Mouse (Mus musculus) megakaryocyte-erythroid progenitor cell, adult 5 weeks (primary cell): ENCODE measurements around the gene Olfr531. TPM values are rescaled to one million over a fixed set of nuclear protein-coding genes. Genes with fewer than 3 reads are reported as not detected.

ENCODE experiments used
- polyA plus RNA-seq: library from polyadenylated mRNA; stranded (reverse); fragments of >175 nt; gene quantifications from 2 replicates; pipeline ENCODE4 v1.2.3, GENCODE M21; 2012

Gene Olfr531
- not detected in 2 replicates for polyA plus RNA-seq

GRCm38 (mm10) chr7:140402818-140403217, at the start of gene Olfr531:
Gene Olfr531, minus strand, starts transcription at chr7:140402918.

GRCm38 (mm10) chr7:140421539-140421938, 18.8 kb upstream of the Olfr531 start, which contains the start of gene Olfr532:
Gene Olfr532, minus strand, starts transcription at chr7:140421639.

GRCm38 (mm10) chr7:140376231-140376630, 26.5 kb downstream of the Olfr531 start, which contains the start of gene Olfr530:
Gene Olfr530, minus strand, starts transcription at chr7:140376331.

DNA sequence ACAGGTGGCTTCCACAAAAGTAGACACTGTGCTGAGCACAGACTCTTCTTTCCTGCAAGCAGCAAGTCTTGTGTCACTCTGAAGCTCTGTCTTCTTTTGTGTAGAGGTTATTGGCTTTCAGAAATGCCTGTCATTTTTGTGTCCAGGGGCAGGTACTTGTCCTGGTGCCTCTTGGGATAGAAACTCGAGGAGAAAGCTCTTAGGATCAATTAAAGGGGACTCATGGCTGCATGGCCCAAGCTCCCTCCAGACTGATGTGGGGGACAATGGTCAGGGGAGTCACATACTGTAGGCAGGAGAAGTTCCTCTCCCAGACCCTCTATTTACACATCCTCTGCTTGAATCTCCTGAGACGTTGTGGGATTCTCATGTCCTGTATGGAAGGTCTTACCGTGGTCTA, 41.1 kb downstream of the Olfr531 start, which contains the start of gene Olfr60:
Olfr60 (minus strand) TSS at position 101 of the 400 bp plus-strand sequence.

Other genes with a start within 250 kb of the Olfr531 start
- gene Sprn, start 248.0 kb downstream of the Olfr531 start, polyA plus RNA-seq, result not detected in 2 replicates
- not detected in 2 replicates for gene Olfr522, start 238.2 kb downstream of the Olfr531 start, polyA plus RNA-seq
- not detected in 2 replicates for gene Olfr523, start 229.7 kb downstream of the Olfr531 start, polyA plus RNA-seq
- gene Olfr524, start 197.0 kb downstream of the Olfr531 start, polyA plus RNA-seq, result 0.02 TPM in 1 of 2 replicates, not detected in the other
- 0.18 TPM in 1 of 2 replicates, not detected in the other for gene Cd163l1, start 184.7 kb downstream of the Olfr531 start, polyA plus RNA-seq
- gene 5830411N06Rik, start 155.6 kb downstream of the Olfr531 start, polyA plus RNA-seq, result not detected in 2 replicates
- not detected in 2 replicates for gene Olfr525, start 82.1 kb downstream of the Olfr531 start, polyA plus RNA-seq
- not detected in 2 replicates for gene Olfr527, start 68.9 kb downstream of the Olfr531 start, polyA plus RNA-seq
- gene Olfr60, start 41.2 kb downstream of the Olfr531 start, polyA plus RNA-seq, result not detected in 2 replicates
- not detected in 2 replicates for gene Olfr530, start 26.6 kb downstream of the Olfr531 start, polyA plus RNA-seq
- not detected in 2 replicates for gene Olfr532, start 18.7 kb upstream of the Olfr531 start, polyA plus RNA-seq
- 0.06 TPM in 1 of 2 replicates, not detected in the other for gene Olfr533, start 60.5 kb upstream of the Olfr531 start, polyA plus RNA-seq
- gene Olfr535, start 81.3 kb upstream of the Olfr531 start, polyA plus RNA-seq, result not detected in 2 replicates
- gene Olfr536, start 104.5 kb upstream of the Olfr531 start, polyA plus RNA-seq, result not detected in 2 replicates
- not detected in 2 replicates for gene Olfr538, start 165.0 kb upstream of the Olfr531 start, polyA plus RNA-seq
- not detected in 2 replicates for gene Olfr46, start 198.4 kb upstream of the Olfr531 start, polyA plus RNA-seq
- not detected in 2 replicates for gene Olfr61, start 226.1 kb upstream of the Olfr531 start, polyA plus RNA-seq
- not detected in 2 replicates for gene Olfr53, start 243.5 kb upstream of the Olfr531 start, polyA plus RNA-seq